Mouse (Mus musculus) lung, postnatal 0 days (tissue): ENCODE measurements around the gene 4930556J24Rik. TPM values are rescaled to one million over a fixed set of nuclear protein-coding genes. Genes with fewer than 3 reads are reported as not detected.

Source experiments
- ATAC-seq: fragments of 200-750 bp; cut with Nextera tagmentation; 2 replicates; pipeline ENCODE4 v1.8.0; 2017; ENCODE audit warnings: moderate library complexity
- DNase-seq: peaks from one replicate; pipeline ENCODE4 v3.0.0-alpha.2; 2016; ENCODE audit warnings: low spot score
- H3K27ac ChIP-seq: fragments of 300-500 bp; sonication (generic); 2 replicates; pipeline ENCODE4 v1.5.1; 2014; ENCODE audit warnings: antibody characterized with exemption, mild to moderate bottlenecking, low read length, mixed read lengths
- H3K27me3 ChIP-seq: fragments of 300-500 bp; sonication (generic); replicated peaks from 2 replicates; pipeline ENCODE4 v1.6.1; 2014; ENCODE audit warnings: low read length, mixed read lengths; ENCODE audit not compliant: insufficient read depth
- H3K36me3 ChIP-seq: fragments of 300-500 bp; sonication (generic); 2 replicates; pipeline ENCODE4 v1.6.1; 2014; ENCODE audit warnings: low read length, mixed read lengths; ENCODE audit not compliant: insufficient read depth
- H3K4me1 ChIP-seq: fragments of 300-500 bp; sonication (generic); 2 replicates; pipeline ENCODE4 v1.6.1; 2014; ENCODE audit warnings: antibody characterized with exemption, low read depth, low read length, mixed read lengths; ENCODE audit not compliant: insufficient read depth
- H3K4me2 ChIP-seq: fragments of 300-500 bp; sonication (generic); replicated peaks from 2 replicates; pipeline ENCODE4 v1.6.1; 2014; ENCODE audit warnings: low read depth, mild to moderate bottlenecking, low read length, moderate library complexity, mixed read lengths
- H3K4me3 ChIP-seq: fragments of 300-500 bp; sonication (generic); 2 replicates; pipeline ENCODE4 v1.5.1; 2014; ENCODE audit warnings: low read depth, low read length
- H3K9ac ChIP-seq: fragments of 300-500 bp; sonication (generic); replicated peaks from 2 replicates; pipeline ENCODE4 v1.6.1; 2014; ENCODE audit warnings: low read depth, mild to moderate bottlenecking
- H3K9me3 ChIP-seq: fragments of 300-500 bp; sonication (generic); 2 replicates; pipeline ENCODE4 v1.6.1; 2016; ENCODE audit warnings: low read length, mixed read lengths
- CTCF ChIP-seq: IDR thresholded peaks from 2 replicates; pipeline ENCODE4 v1.5.1; 2016; ENCODE audit warnings: antibody characterized with exemption, mild to moderate bottlenecking
- EP300 ChIP-seq: IDR thresholded peaks from 2 replicates; pipeline ENCODE4 v1.6.1; 2016; ENCODE audit warnings: antibody characterized with exemption, mild to moderate bottlenecking, control low read depth
- whole genome bisulfite sequencing: fragments of 180-500 bp; shearing (Covaris S2); extraction: QIAGEN DNeasy Blood & Tissue Kit; methylation state at CpG from one replicate; pipeline ENCODE4 v1.1.7; 2014; 5-methylcytosine and 5-hydroxymethylcytosine counted together
- polyA plus RNA-seq: library from polyadenylated mRNA; unstranded; fragments of >200 nt; fragmentation: Nextera tagmentation; extraction: Ambion mirVana; gene quantifications from 2 replicates; pipeline ENCODE4 v1.2.1, GENCODE M21; 2015

Gene 4930556J24Rik
- polyA plus RNA-seq, 1 experiment from 2014 or later, result not detected

DNA sequence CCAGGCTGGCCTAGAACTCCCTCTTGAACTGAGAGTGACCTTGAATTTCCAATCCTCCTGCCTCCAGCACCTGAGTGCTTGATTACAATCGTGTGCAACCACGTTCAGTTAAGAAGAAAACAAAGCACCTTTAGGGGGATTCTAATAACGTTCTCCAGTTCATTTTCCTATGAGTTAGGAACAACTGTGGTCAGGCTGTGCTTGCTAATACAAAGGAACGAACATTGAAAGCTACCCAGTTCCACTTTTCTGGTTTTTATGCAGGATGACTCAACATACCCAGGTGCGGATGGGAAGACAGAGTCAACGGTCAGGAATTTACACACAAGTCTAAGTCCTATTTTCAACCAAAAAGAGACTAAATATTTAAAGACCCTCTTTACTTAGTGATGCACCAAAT lies 82.6 kb downstream of the 4930556J24Rik start:
- H3K36me3 ChIP-seq, result no peaks in the 10 kb centered on the region
- ATAC-seq (no peak), DNase-seq (no peak)
- H3K27me3 ChIP-seq, result no peaks in the 10 kb centered on the region
- H3K27ac ChIP-seq, result no peak overlapping the region
- H3K4me3 ChIP-seq, result no peak overlapping the region
- H3K9ac ChIP-seq, result no peak overlapping the region
- H3K4me1 ChIP-seq, result peaks cover 5% of the 10 kb centered on the region; the same call in 1 of the 2 replicates
- no peaks in the 10 kb centered on the region for H3K9me3 ChIP-seq
- no peak for TF ChIP-seq EP300
- TF ChIP-seq CTCF, result no peak
- 75% methylated on average over 6 of the region's 6 CpGs for WGBS
- no peak overlapping the region for H3K4me2 ChIP-seq

Other genes starting within 250 kb of the 4930556J24Rik start
- 0.11 and 0.17 TPM in 2 replicates for gene Osbp2, start 112.9 kb downstream of the 4930556J24Rik start, polyA plus RNA-seq
- gene 4921536K21Rik, start 81.7 kb downstream of the 4930556J24Rik start, polyA plus RNA-seq, result 0.23 and 0.31 TPM in 2 replicates
- 8.3 and 9.3 TPM in 2 replicates for gene Dusp18, start 81.5 kb downstream of the 4930556J24Rik start, polyA plus RNA-seq
- 8.6 and 10.3 TPM in 2 replicates for gene Slc35e4, start 62.1 kb downstream of the 4930556J24Rik start, polyA plus RNA-seq
- 152 and 170 TPM in 2 replicates for gene Tcn2, start 44.6 kb downstream of the 4930556J24Rik start, polyA plus RNA-seq
- 34.2 and 38.3 TPM in 2 replicates for gene Pes1, start 12.8 kb downstream of the 4930556J24Rik start, polyA plus RNA-seq
- gene Gal3st1, start 6.9 kb upstream of the 4930556J24Rik start, polyA plus RNA-seq, result 20.5 and 21.1 TPM in 2 replicates
- 28.0 and 35.9 TPM in 2 replicates for gene Sec14l4, start 54.7 kb upstream of the 4930556J24Rik start, polyA plus RNA-seq
- 529 and 716 TPM in 2 replicates for gene Sec14l3, start 88.1 kb upstream of the 4930556J24Rik start, polyA plus RNA-seq
- 6.4 and 6.5 TPM in 2 replicates for gene Mtfp1, start 118.7 kb upstream of the 4930556J24Rik start, polyA plus RNA-seq
- 6.5 and 7.6 TPM in 2 replicates for gene Sec14l2, start 146.6 kb upstream of the 4930556J24Rik start, polyA plus RNA-seq
- 57.8 and 59.0 TPM in 2 replicates for gene Rnf215, start 158.4 kb upstream of the 4930556J24Rik start, polyA plus RNA-seq
- 7.3 and 8.2 TPM in 2 replicates for gene Ccdc157, start 183.5 kb upstream of the 4930556J24Rik start, polyA plus RNA-seq
- gene Sf3a1, start 183.6 kb upstream of the 4930556J24Rik start, polyA plus RNA-seq, result 12.6 and 13.4 TPM in 2 replicates
- gene Tbc1d10a, start 210.0 kb upstream of the 4930556J24Rik start, polyA plus RNA-seq, result 41.7 and 43.8 TPM in 2 replicates
- 16.5 and 17.8 TPM in 2 replicates for gene Castor1, start 241.4 kb upstream of the 4930556J24Rik start, polyA plus RNA-seq